Mouse (Mus musculus) ES-Bruce4 (cell line): ENCODE measurements around the gene Fut8.

Experiments used
- CTCF ChIP-seq: IDR thresholded peaks from one replicate; pipeline ENCODE4 v1.8.1; 2011; ENCODE audit warnings: low read depth, low read length
- EP300 ChIP-seq: IDR thresholded peaks from 2 replicates; pipeline ENCODE4 v1.6.1; 2011; ENCODE audit warnings: low read depth, low read length; ENCODE audit not compliant: insufficient read depth
- POLR2A ChIP-seq: IDR thresholded peaks from one replicate; pipeline ENCODE4 v1.8.1; 2011; ENCODE audit warnings: low read length; ENCODE audit not compliant: insufficient read depth

GRCm38 (mm10) chr12:77216511-77217192, 21.3 kb upstream of the Fut8 start:
- TF ChIP-seq POLR2A (no peak), CTCF (no peak), EP300 (no peak)
